Mouse (Mus musculus): ENCODE measurements around the gene Gm45799.

- TF ChIP-seq CTCF (IDR thresholded peaks at IDR 0.05; ENCODE audit: low read depth, low read length) (peak; percentile 30), POLR2A (IDR thresholded peaks at IDR 0.05; ENCODE audit: insufficient read depth, low read length) (no peak)
Observed at GRCm38 (mm10) chr7:105715366-105715765, 75.0 kb downstream of the Gm45799 start.

Measured in ES-Bruce4 (cell line).